Mouse (Mus musculus): ENCODE results near the gene Lingo1. TPM values are rescaled to one million over a fixed set of nuclear protein-coding genes. Genes with fewer than 3 reads are reported as not detected.

The Lingo1 gene
- polyA plus RNA-seq, 1 experiment: 0.37 TPM

GRCm38 (mm10) chr9:56730997-56731396 lies 65.3 kb downstream of the Lingo1 start:
- no peak overlapping the region for H3K4me3 ChIP-seq (ENCODE audit: insufficient read depth, poor library complexity, severe bottlenecking)
- H3ac ChIP-seq (ENCODE audit: control insufficient read depth, insufficient read length, low read depth): no peak overlapping the region
- peaks cover 33% of the 10 kb centered on the region for H3K27me3 ChIP-seq (ENCODE audit: control insufficient read depth, insufficient read depth, insufficient read length)
- TF ChIP-seq CTCF (IDR thresholded peaks at IDR 0.05; ENCODE audit: control insufficient read depth, insufficient read depth, insufficient read length): no peak
- no peak for TF ChIP-seq USF1 (IDR thresholded peaks at IDR 0.05; ENCODE audit: low read depth)
- TF ChIP-seq FOSL1 (IDR thresholded peaks at IDR 0.05; ENCODE audit: insufficient read depth, low read length, poor library complexity, severe bottlenecking): no peak
- TF ChIP-seq CEBPB (IDR thresholded peaks at IDR 0.05; ENCODE audit: low read depth): no peak
- TF ChIP-seq MYOG (IDR thresholded peaks at IDR 0.05; ENCODE audit: control insufficient read depth, extremely low read depth, insufficient read length): no peak
- TF ChIP-seq MYOD1 (IDR thresholded peaks at IDR 0.05; ENCODE audit: control insufficient read depth, insufficient read length, low read depth): no peak
- TF ChIP-seq MAX (IDR thresholded peaks at IDR 0.05): no peak
- no peaks in the 10 kb centered on the region for H3K79me3 ChIP-seq (ENCODE audit: low read depth)
- no peaks in the 10 kb centered on the region for H3K36me3 ChIP-seq (ENCODE audit: control insufficient read depth, insufficient read depth)
- H3K79me2 ChIP-seq (ENCODE audit: control insufficient read depth, insufficient read depth): no peaks in the 10 kb centered on the region

- no peak for TF ChIP-seq CEBPB (IDR thresholded peaks at IDR 0.05; ENCODE audit: low read depth)
- TF ChIP-seq FOSL1 (IDR thresholded peaks at IDR 0.05; ENCODE audit: insufficient read depth, low read length, poor library complexity, severe bottlenecking): no peak
- no peak for TF ChIP-seq MYOG (IDR thresholded peaks at IDR 0.05; ENCODE audit: control insufficient read depth, extremely low read depth, insufficient read length)
- no peak for TF ChIP-seq MAX (IDR thresholded peaks at IDR 0.05)
- no peak for TF ChIP-seq MYOD1 (IDR thresholded peaks at IDR 0.05; ENCODE audit: control insufficient read depth, insufficient read length, low read depth)
- TF ChIP-seq CTCF (IDR thresholded peaks at IDR 0.05; ENCODE audit: control insufficient read depth, insufficient read depth, insufficient read length): no peak
- TF ChIP-seq USF1 (IDR thresholded peaks at IDR 0.05; ENCODE audit: low read depth): no peak
These were observed 67.1 kb downstream of the Lingo1 start for GRCm38 (mm10) chr9:56729145-56729544.

GRCm38 (mm10) chr9:56727703-56728684 lies 68.3 kb downstream of the Lingo1 start:
- Histone ChIP-seq H3K79me3 (ENCODE audit: low read depth) (no peaks in the 10 kb centered on the region), H3K27me3 (ENCODE audit: control insufficient read depth, insufficient read depth, insufficient read length) (peaks cover 38% of the 10 kb centered on the region), H3K79me2 (ENCODE audit: control insufficient read depth, insufficient read depth) (no peaks in the 10 kb centered on the region), H3K36me3 (ENCODE audit: control insufficient read depth, insufficient read depth) (no peaks in the 10 kb centered on the region), H3K4me3 (ENCODE audit: insufficient read depth, poor library complexity, severe bottlenecking) (no peak overlapping the region), H3ac (ENCODE audit: control insufficient read depth, insufficient read length, low read depth) (no peak overlapping the region)
- TF ChIP-seq CEBPB (IDR thresholded peaks at IDR 0.05; ENCODE audit: low read depth) (no peak), MYOD1 (IDR thresholded peaks at IDR 0.05; ENCODE audit: control insufficient read depth, insufficient read length, low read depth) (no peak), FOSL1 (IDR thresholded peaks at IDR 0.05; ENCODE audit: insufficient read depth, low read length, poor library complexity, severe bottlenecking) (no peak), MAX (IDR thresholded peaks at IDR 0.05) (no peak), CTCF (IDR thresholded peaks at IDR 0.05; ENCODE audit: control insufficient read depth, insufficient read depth, insufficient read length) (no peak), USF1 (IDR thresholded peaks at IDR 0.05; ENCODE audit: low read depth) (no peak), MYOG (IDR thresholded peaks at IDR 0.05; ENCODE audit: control insufficient read depth, extremely low read depth, insufficient read length) (no peak)

More at GRCm38 (mm10) chr9:56729145-56729544, 67.1 kb downstream of the Lingo1 start:
- Histone ChIP-seq H3K79me3 (ENCODE audit: low read depth) (no peaks in the 10 kb centered on the region), H3K79me2 (ENCODE audit: control insufficient read depth, insufficient read depth) (no peaks in the 10 kb centered on the region), H3K4me3 (ENCODE audit: insufficient read depth, poor library complexity, severe bottlenecking) (no peak overlapping the region), H3ac (ENCODE audit: control insufficient read depth, insufficient read length, low read depth) (no peak overlapping the region), H3K27me3 (ENCODE audit: control insufficient read depth, insufficient read depth, insufficient read length) (peaks cover 36% of the 10 kb centered on the region), H3K36me3 (ENCODE audit: control insufficient read depth, insufficient read depth) (no peaks in the 10 kb centered on the region)

GRCm38 (mm10) chr9:56725814-56726213 lies 70.5 kb downstream of the Lingo1 start:
- no peaks in the 10 kb centered on the region for H3K36me3 ChIP-seq (ENCODE audit: control insufficient read depth, insufficient read depth)
- no peaks in the 10 kb centered on the region for H3K79me2 ChIP-seq (ENCODE audit: control insufficient read depth, insufficient read depth)
- no peak overlapping the region for H3K4me3 ChIP-seq (ENCODE audit: insufficient read depth, poor library complexity, severe bottlenecking)
- no peaks in the 10 kb centered on the region for H3K79me3 ChIP-seq (ENCODE audit: low read depth)
- TF ChIP-seq MYOD1 (IDR thresholded peaks at IDR 0.05; ENCODE audit: control insufficient read depth, insufficient read length, low read depth): no peak
- TF ChIP-seq CEBPB (IDR thresholded peaks at IDR 0.05; ENCODE audit: low read depth): no peak
- TF ChIP-seq MYOG (IDR thresholded peaks at IDR 0.05; ENCODE audit: control insufficient read depth, extremely low read depth, insufficient read length): no peak
- no peak for TF ChIP-seq USF1 (IDR thresholded peaks at IDR 0.05; ENCODE audit: low read depth)
- peak; percentile 51 for TF ChIP-seq CTCF (IDR thresholded peaks at IDR 0.05; ENCODE audit: control insufficient read depth, insufficient read depth, insufficient read length)
- no peak for TF ChIP-seq FOSL1 (IDR thresholded peaks at IDR 0.05; ENCODE audit: insufficient read depth, low read length, poor library complexity, severe bottlenecking)
- H3K27me3 ChIP-seq (ENCODE audit: control insufficient read depth, insufficient read depth, insufficient read length): peaks cover 49% of the 10 kb centered on the region
- no peak overlapping the region for H3ac ChIP-seq (ENCODE audit: control insufficient read depth, insufficient read length, low read depth)

- TF ChIP-seq MYOD1 (IDR thresholded peaks at IDR 0.05; ENCODE audit: control insufficient read depth, insufficient read length, low read depth) (no peak), MYOG (IDR thresholded peaks at IDR 0.05; ENCODE audit: control insufficient read depth, extremely low read depth, insufficient read length) (no peak), FOSL1 (IDR thresholded peaks at IDR 0.05; ENCODE audit: insufficient read depth, low read length, poor library complexity, severe bottlenecking) (no peak), USF1 (IDR thresholded peaks at IDR 0.05; ENCODE audit: low read depth) (no peak), CEBPB (IDR thresholded peaks at IDR 0.05; ENCODE audit: low read depth) (no peak), CTCF (IDR thresholded peaks at IDR 0.05; ENCODE audit: control insufficient read depth, insufficient read depth, insufficient read length) (no peak), MAX (IDR thresholded peaks at IDR 0.05) (no peak)
- H3K4me3 ChIP-seq (ENCODE audit: insufficient read depth, poor library complexity, severe bottlenecking): no peak overlapping the region
- no peaks in the 10 kb centered on the region for H3K79me2 ChIP-seq (ENCODE audit: control insufficient read depth, insufficient read depth)
- no peaks in the 10 kb centered on the region for H3K36me3 ChIP-seq (ENCODE audit: control insufficient read depth, insufficient read depth)
- peaks cover 68% of the 10 kb centered on the region for H3K27me3 ChIP-seq (ENCODE audit: control insufficient read depth, insufficient read depth, insufficient read length)
- no peak overlapping the region for H3ac ChIP-seq (ENCODE audit: control insufficient read depth, insufficient read length, low read depth)
- no peaks in the 10 kb centered on the region for H3K79me3 ChIP-seq (ENCODE audit: low read depth)
These were observed 74.0 kb downstream of the Lingo1 start for GRCm38 (mm10) chr9:56722089-56722825.

Measured in C2C12 (cell line).